Mouse (Mus musculus) retina, embryonic 14.5 days (tissue): ENCODE measurements at regions not wholly inside any gene's neighbourhood (a gene's known extent, or its start where the extent isn't known, plus 50 kb on each side); places are given as distances from the start of the nearest gene placed in this dataset.

Experiments used
- DNase-seq: peaks from one replicate; pipeline ENCODE4 v3.0.0-alpha.2; 2015; ENCODE audit warnings: low spot score

DNA sequence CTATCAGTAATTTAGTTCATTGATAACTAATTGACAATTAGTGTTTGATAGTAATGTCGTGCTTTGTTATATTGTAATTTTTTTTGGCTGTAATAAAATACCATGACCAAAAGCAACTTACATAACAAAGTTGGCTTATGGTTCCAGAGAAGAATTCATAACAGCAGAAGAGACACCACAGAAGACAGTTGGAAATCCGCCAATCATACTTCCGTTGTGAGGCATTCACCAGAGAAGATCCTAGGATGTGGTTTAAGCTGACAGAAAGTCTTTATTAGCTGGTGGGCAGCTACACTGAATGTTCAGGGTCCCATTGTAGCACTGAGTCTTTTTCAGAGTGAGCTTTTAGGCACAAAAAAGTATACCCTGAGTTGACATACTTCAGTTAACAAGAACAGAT, 109.9 kb downstream of the Sec23a start:
- DNase-seq, result no peak

DNA sequence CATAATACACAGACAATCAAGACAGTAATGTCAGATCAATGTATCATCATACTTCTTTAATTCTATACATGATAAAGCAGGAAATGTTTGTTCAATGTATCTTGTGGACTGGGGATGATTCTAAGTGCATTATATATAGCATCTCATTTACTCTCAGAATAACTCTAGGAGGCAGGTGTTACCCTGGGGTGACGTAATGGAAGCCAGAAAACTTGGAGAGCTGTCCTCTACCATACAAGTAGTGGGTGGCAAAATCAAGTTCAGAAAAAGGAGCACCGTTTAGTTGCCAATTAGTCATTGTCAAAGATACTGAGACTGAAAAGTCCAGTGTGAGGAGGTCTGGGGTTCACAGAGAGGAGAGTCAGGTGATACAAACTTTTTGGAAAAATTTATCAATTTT, 136.0 kb downstream of the Sec23a start:
- no peak for DNase-seq

DNA sequence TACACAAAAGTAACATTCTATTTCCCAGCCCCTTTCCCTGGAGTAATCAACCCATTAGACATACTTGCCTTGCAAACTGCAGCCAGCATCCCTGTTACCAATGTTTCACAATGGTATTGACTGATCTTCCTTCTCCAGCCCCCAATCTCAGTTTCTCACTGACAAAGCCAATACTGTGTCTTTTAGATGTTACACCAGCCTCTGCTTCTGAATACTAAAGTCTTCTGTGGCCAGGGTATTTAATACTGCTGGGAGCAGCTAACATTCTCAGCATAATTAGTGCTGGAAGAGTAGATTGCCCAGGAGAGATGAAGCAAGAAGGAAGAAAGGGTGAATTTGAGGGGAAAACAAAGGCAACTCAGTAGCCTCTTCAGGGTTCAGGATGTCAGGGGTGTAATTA, 139.4 kb downstream of the Sec23a start:
- DNase-seq, result no peak

DNA sequence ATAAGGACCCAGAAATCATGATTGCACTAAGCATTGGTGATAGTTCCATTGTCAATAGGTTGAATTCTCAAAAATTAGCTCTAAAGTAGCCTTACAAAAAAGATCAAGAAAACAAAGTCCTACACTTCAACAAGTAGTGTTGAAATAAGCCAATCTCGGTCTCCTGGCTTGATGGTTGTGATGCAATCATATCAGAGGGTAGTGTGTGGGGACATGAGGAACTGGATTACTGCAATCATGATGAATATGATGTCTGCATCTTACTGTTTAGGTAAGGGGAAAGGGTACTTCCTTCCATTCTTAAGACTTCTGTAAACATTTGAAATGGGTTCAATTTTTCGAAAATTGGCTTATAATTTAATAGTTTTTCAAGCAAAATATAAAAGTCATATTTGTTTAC, 155.3 kb downstream of the Sec23a start:
- DNase-seq, result no peak

DNA sequence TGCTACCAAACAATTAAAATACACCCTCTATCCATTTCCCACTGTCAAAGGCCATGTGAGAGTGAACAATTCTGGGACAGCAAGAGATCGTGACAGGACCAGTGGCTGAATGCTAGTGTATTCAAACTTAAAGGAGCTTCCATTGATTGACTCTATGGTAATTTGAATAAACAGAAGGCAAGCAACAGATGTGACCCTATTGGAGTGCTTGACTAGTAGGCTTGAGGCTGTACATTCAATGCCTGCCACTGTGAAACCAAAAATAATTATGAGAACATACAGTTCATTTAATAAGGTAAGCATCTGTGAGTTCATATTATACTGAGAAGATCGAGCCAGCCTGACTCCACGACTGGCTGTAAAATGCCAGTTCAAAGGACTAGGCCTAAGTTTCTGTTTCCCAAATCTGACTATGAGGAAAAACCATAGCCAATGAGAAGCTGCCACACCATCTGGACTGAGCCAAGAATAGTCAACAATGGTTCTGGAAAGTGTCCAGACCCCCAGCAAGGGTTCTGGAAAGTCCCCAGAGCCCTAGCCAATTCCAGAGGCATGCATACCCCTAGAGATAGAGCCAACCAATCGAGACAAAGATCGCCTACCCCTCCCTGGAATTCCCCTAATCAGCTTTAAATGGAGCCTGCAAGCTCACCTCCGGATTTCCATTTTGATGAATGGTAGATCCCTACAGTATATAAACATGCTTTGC, 160.0 kb downstream of the Sec23a start:
- no peak for DNase-seq

DNA sequence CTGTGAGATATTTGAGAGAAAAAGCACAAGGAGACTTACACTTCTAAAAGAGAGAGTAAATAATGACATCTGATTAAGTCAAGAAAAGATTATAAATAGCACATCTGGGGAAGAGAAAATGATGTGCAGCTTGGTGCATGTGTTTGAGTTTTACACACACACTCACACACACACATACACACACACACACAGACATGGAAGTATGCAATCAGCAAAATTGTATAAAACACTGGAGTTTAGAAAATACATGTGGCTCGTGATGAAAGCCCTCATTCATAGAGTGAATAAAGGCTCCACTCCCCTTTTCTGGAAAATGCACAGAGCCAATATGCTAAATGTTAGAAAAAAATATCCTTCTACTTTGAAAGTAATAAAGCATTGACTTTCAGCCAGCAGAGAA, 182.2 kb downstream of the Sec23a start:
- no peak for DNase-seq

DNA sequence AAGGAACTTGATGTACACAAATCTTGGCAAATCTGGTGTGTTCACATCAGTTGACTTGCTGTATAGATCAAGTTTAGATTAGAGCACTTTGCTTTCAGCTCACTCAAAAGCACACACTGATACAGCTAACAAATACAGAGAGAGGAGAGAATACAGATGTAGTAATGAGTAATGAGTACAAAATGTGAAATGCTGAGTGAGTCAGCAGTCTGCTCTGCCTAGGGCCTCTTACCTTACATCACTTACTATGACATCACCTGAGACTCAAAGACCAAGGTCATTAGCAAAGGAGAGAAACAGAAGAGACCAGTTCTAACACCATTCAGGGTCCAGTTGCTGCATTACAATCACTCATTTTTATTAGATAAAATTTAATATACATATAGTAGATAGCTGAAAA, 184.0 kb downstream of the Sec23a start:
- no peak for DNase-seq

DNA sequence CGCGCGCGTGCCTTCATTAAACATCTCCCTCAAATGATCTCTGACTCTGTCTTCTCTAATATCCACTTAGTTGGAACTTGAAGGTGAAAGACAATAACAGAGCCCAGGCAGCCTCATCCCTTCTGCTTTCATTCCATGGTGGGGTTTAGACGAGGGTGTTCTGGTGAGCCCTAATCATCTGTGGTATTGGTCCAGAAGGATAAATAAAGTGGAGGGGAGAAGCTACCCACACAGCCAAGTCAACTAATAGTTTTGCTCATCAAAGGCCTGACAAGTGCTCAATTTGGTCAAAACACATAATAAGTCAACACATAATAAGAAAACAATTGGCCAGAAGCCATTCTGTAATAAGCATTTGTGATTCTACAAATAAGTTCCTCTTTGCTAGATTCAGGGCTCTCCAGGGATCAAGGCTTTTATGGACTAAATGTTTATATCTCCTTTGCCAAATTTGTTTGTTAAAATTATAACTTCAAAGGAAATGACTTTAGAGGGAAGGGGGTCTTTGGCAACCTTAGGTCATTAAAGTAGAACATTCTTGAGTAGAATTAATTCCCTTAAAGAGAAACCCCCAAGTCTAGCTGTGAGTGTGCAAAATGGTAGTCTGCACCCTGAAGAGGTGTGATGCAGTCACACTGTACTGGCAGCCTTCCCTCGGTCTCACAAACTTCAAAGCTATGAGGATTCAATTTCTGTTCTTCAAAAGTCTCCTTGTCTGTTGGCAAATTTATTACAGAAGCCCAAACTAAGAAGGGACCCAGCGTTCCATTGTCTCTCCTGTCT, 186.5 kb downstream of the Sec23a start:
- no peak for DNase-seq

DNA sequence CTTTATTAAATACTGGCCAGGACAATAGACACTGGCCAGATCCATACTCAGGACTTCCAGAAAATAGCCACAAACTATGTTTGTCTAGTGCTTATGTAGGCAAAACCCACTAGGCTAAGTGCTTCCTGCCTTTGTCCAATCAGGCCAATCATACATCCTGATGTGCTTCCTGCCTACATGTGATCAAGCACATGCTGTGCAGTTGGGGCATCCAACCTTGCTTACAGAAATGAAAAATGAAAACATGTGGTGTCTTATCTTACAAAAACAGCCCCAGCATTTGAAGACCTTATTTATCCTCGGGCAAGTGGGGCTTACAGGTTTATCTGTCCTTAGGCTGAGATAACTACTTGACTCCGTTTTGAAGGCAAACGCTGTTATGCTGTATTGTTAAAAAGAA, 188.8 kb downstream of the Sec23a start:
- DNase-seq, result no peak

DNA sequence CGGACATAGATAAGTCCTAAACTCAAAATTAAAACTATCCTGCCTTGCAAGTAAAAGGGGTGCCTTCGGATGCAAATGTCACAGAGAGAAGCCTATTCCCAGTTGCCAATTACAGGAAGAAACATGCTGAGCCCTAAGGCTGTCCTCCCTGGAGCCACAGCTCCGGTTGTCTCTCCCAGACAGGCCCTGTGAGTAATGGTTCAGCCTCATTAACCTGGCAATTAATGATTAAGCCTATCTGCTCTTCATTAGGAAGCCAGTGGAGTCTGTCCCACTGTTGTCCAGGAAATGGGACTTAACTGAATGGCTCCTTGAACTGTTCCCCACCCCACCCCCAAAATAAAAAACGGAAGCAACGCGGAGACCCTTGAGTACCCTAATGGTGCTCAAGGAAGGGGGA, 207.7 kb downstream of the Sec23a start:
- peak; percentile 21 for DNase-seq

DNA sequence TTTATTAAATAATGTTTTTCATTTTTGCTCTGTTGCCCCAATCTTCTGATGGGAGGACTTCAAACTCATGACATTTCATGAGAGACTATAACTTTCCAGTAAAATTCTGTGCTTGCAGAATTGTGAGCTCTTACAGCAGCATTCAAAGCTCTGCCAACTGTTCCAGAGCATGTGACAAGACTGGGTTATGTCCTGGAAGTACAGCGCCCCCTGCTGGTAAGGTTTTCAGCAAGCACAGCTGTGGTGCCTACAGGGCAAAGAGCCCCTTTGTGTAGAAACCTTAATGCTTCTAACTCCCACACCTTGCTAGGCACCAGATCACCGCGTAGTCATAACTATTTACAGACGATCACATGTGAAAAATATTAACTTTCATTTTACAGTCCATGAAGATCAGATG, 209.4 kb downstream of the Sec23a start:
- peak; percentile 85 for DNase-seq
